Mouse (Mus musculus) embryo, embryonic 10.5 days (tissue): ENCODE data around the gene Tbcd.

Experiments used
- DNase-seq: peaks from one replicate; pipeline ENCODE4 v3.0.0-alpha.2; 2015; ENCODE audit warnings: low spot score

Gene Tbcd

GRCm38 (mm10) chr11:121564265-121564664 lies 112.5 kb downstream of the Tbcd start:
- DNase-seq, result no peak

- no peak for DNase-seq
Observed at GRCm38 (mm10) chr11:121581856-121582255, 130.1 kb downstream of the Tbcd start.

- DNase-seq, result no peak
Observed at GRCm38 (mm10) chr11:121597254-121597653, 145.5 kb downstream of the Tbcd start.

GRCm38 (mm10) chr11:121601422-121601821 lies 149.7 kb downstream of the Tbcd start:
- DNase-seq, result no peak

DNA sequence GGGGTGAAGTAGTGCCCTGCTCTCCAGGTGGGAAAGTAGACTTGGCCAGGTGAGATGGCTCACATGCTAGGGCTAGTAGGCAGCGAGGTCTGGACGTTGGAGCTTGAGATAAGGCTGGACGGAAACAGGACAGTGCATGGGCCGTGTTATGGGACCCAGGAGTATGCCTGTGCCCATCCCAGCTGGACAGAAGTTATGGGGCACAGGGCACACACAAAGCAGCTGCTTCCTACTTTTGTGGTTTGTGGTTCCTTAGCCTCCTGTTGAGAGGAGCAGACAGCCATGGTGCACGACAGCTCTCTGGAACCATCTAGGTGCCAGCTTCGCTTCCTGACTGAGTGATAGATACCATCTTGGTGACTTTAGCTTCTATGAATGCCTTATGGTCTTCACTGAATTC lies 153.9 kb downstream of the Tbcd start:
- no peak for DNase-seq

DNA sequence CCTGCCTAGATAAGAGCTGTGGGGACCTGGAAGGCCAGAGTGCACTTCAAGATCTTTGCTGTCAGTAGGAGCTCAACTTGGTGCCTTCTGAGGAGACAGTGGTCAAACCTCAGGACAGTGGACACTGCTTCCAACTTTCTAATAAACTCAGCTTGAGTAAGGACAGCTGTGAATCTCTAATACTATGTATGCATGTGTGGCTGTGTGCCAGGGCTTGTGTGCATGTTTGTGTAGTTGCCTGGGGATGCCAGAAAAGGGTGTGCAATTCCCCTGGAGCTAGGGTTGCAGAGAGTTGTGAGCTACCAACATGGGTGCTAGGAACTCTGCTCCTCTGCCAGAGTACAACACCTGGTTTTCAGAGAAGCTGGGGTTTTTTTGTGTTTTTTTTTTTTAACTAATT lies 159.2 kb downstream of the Tbcd start:
- DNase-seq, result no peak

DNA sequence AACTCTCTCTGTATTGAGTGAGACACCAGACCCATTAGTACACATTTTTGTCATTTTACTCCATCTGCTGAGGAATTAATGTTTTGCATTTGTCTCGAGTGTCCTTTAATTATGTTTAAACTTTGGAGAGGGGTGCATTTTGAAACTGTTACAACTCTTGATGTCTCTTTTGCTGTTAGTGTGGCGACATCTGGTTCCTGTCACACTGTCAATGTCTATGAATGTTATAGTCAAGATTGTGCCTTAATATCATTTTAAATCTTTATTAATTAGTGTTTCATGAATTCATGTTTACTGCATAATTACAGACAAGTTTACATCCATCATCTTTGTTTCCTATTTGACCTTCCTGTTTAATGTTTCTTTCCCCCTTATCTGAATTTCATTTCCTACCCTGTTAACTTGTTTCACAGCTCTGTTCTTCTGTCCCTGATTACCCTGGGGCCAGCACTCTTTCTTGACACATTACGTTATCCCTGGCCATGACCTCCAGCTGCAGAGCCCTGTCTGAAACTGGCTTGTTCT lies 164.3 kb downstream of the Tbcd start:
- no peak for DNase-seq

DNA sequence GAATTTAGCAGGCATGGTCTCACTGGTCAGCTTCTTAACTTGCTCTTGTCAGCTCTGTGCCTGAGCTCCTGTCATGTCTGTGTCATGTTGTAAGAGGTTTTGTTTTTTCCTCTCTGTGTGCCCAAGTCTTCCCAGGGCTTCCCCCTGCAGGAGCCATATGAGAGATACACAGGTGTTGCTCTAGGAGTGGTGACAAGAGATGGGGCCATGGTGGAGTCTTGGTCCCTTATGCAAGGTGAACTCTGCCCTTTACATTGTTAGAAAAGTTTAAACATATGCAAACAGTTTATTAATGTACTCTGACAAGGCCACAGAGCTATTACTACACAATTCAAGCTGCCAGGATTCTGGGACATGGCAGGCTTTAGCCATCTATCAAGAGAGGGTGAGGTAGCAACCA lies 164.8 kb downstream of the Tbcd start:
- no peak for DNase-seq

DNA sequence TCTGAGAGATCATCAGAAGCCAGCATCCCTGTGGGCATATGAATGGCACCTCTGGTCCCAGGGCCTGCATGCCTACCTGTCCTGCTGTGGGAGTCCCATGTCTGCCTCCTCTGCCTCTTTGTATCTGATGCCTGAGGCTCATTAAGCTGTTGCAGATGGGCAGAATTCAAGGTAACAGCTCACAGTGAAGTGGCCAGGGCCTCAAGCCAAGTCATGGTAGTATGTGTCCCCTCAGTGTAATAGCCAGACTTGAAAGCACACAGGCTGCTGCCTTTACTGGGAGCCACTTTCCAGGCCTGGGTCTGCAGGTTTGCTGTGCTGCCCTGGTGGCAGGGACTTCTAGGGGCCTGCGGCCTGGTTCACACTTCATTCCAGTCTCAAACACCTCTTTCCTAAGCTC lies 165.6 kb downstream of the Tbcd start:
- DNase-seq, result no peak

DNA sequence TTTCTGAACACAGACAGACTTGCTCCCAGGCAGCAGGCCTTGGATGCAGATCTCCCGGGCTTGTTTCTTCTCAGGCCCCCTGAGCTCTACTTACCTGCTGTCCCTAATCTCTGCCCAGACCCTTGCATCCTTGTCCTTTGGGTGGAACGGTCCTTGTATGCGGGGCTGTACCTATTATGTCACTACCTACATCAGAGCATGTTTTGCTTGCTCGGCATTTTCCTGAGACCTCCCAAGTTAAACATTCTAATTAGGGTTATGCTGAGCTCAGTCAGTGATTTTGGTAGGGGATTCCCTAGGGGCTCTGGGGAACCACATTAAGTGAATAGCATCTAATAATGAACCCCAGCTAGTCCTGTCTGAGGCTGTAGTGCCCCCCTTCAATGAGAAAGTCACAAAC lies 173.3 kb downstream of the Tbcd start:
- no peak for DNase-seq

DNA sequence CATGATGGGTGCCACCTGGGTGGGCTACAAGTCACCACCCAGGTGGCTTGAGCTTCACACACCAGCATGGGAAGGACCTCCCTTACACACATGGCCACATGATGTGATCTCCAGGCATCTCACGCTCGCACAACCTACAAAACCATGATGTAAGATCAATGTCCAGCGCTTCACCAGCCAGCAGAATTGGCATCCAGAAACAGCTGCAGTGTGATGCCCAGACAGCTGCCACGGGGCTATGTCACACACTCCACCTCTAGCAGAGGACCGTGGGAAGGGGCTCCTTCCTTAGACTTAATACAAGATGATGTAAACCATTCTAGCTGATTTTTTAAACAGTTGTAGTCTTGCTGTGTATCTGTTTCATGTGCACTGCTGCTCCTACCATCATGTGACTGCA lies 175.8 kb downstream of the Tbcd start:
- no peak for DNase-seq

DNA sequence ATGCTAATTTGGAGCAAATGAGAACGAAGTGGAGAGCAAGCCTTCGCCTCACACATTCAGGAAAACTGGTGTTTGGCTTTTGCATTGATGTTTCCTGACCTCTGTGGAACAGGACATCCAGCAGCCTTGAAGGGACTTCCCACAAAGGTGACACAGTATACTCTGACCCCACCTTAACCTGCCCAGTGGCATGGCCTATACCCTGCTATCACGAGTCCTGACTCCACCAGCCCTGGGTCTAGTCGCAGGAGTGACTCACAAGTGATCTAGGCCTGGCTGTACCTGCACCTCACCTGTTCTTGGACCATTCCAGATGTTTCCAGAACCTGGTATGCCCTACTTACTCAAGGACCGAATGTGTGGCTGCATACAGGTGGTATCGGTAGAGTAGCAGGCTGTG lies 177.8 kb downstream of the Tbcd start:
- no peak for DNase-seq

DNA sequence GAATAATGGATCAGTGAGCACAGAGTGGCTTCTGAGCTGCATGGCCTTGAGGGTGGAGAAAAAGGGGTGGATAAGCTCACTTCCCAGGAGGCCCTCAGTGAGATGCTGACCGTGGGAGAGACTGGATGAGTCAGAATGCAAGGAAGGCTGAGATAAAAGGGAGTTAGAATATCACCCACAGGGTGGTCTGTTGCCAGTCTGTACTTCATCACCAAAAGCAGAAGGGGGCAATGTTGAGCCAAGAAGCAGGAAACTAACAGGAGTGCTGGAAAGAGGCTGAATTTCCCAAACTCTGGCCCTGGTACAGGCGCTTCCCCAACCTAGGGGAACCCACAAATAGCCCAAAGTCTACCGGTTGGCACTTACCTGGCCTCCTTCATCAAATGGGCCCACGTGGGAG lies 178.7 kb downstream of the Tbcd start:
- peak; percentile 10 for DNase-seq

DNA sequence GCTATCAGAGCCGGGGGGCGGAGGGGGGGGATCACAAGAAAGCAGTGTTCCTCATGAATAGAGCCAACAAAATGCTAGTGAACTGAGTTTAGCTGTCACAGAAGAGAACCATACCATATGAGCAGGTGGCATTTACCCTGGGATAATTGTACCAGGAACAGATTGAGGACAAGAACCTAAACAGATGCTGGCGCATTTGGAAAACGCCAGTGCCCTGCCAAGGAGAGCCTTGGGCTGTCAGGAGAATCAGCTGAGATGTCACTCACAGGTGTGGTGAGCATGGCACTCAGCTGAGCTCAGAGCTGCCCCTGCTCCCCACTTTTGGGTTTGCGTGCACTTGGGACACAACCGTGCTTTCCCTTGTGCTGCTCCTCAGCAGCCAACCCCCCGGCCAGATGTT lies 179.7 kb downstream of the Tbcd start:
- DNase-seq, result no peak

- DNase-seq, result no peak
Observed at GRCm38 (mm10) chr11:121636646-121637045, 184.9 kb downstream of the Tbcd start.

DNA sequence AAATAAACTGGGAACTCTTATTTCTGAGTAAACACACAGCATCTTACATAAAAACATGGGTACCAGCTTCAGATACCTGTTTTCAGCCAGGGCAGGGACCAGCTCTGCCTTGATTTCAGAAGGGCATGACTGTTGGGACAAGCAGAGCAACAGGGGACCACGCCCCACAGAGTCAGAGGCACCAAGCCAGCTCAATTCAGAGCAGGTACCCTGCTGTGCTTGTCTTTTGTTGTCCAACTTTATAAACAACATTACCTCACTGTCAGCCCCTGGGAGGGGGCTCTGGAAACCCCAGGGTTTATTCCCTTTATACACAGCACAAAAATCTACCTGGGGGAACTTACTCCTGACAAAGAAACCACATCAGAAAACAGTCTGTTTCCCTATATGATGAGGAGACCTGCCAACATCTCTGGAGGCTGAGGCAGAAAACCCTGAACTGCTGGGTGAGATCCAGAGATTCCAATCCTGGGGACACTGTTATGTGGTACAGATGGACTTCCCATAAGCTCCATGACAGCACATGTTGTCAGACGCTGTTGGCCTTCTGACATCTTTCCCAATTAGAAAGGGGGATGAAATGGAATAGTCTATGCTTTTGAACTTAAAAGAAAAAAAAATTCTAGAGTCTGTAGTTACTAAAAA lies 189.9 kb downstream of the Tbcd start:
- no peak for DNase-seq

DNA sequence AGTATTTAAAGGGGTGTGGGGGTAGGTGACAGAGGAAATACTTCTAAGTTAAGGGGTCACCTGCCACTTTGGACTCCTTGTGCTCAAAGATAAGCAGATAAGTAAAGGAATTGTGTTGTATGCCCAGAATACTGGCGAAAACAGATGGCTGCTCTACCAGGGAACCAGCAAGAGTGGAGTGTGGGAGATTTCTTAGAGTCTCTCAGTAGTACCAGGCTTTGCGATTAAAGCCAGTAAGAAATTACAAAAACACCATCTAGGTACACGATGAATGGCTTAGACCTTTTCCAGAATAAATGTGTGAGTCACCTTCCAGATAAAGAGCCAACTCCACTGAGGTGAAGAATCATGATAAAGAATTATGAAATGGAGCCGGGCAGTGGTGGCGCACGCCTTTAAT lies 193.6 kb downstream of the Tbcd start:
- no peak for DNase-seq

DNA sequence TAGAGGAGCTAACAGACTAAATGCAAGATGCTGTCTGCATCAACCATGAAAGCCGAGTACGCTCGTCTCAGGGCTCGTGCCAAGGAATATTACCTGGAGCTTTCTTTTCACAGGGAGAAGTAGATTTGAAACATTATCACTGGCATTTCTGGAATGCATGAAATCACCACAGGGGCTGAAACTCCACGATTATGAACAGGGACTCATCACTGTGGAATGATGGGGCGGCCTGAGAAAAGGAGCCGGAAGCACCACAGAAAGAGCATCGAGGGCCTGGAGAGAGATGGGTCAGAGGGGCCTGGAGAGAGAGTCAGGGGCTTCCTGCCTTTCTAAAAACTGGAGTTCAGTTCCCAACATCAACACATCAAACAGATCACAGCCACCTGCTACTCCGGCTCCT lies 195.6 kb downstream of the Tbcd start:
- no peak for DNase-seq

GRCm38 (mm10) chr11:121648166-121648565 lies 196.4 kb downstream of the Tbcd start:
- DNase-seq, result no peak

DNA sequence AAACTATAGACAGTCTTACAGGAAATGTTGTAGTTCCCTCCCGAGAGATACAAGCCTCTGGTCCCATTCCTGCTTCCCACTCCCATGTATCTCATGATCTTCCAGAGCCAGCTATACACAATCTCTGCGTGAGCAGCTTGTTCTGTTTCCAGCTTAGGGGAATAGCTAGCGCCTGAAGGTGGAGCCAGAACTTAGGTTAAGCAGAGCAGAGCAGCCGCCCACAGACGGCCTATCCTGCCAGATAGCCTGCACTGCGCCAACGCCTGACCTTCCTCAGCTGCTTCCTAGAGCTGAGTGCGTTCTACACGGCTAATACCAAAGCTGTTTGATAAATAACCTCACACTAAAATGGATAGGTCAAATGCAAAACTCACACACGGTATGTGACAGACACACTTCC lies 198.2 kb downstream of the Tbcd start:
- peak; percentile 12 for DNase-seq

DNA sequence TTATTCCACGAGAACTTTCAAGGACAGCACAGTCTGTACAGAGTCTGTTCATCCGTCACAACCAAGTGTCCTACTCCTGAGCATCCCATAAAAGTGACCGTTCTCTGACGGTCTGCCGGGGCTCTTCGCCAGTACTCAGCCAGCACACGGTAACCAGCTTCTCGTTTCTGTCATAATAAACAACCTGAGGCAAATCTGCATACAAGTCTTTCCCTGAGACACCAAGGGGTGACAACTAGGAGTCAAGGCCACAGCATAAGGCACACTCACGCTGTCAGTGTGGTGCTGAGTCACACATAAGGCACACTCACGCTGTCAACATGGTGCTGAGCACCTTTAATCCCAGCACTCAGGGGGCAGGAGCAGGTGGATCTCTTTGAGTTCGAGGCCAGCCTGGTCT lies 198.9 kb downstream of the Tbcd start:
- DNase-seq, result no peak

DNA sequence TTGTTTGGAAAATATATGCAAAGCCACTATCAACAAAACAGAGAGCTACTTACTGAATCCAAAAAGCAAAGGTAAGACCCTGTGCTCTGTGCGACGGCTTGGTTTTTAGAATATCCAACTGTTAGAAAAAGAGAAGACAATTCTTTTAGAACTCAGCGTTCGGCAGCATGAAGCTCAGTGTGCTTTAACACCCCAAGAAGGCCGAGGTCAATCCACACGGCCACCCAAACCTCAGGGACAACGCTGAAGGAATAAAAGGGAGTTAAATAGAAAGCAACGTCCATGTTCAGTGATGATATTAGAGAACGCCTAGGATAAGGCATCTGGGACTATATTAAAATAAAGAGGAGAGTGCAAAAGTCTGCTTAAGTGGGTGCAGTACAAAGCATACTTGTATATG lies 199.8 kb downstream of the Tbcd start:
- DNase-seq, result no peak

- DNase-seq, result no peak
Observed at GRCm38 (mm10) chr11:121651983-121652382, 200.2 kb downstream of the Tbcd start.

DNA sequence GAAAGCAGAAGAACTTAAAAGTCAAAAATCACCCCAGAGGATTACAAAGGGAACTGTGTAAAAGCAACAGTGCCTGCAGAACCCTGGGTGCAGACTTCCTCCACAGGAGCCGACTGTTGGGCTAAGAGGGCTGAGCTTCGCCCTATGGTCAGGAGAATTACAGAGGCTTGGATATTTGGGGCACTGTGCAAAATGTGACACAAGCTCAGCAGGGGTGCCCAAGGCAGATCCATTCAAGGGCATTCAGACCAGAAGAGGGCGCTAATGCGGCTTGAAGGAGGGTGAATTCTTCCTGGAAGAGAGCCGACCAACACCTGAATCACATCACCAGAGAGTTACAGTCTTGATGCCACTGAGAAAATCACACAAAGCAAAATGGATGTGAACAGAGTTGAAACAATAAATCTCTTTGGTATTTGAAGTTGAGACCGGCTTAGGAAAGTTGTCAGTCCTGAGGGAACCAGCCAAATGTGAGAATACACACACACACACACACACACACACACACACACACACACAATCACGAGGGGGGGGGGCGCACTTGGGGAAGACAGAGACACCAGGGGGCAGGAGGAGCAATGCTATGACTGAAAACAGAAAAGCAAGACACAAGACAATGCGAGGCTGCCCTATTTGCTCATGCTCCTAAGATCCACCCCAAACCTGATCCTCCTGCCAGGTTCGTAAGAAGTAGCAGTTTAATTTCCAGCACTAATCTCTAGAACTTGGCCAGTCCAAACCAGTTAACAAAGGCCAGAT lies 201.0 kb downstream of the Tbcd start:
- peak; percentile 78 for DNase-seq
